In genomic region chr1:167123551-167123950, GRCm38 (mm10) we compare ENCODE assay signal across 19 mouse cellular contexts.
DNase-seq lines count a peak whose midpoint lies in the region; ATAC-seq and TF ChIP-seq lines count a peak whose summit lies in the region.
"Had no signal": no experiment of that assay in that cellular context is flagged by ENCODE, and none has a peak within 500 bp of the region (broad histone marks: within the 10 kb centered on the region; RNA-seq: fewer than 3 reads in every experiment).

No protein-coding gene starts in this region.

- H3K4me2 ChIP-seq in myocyte (ENCODE audit: low read depth) = no peak overlapping the region
- no peak overlapping the region for H3K4me2 ChIP-seq in forebrain, embryonic 15.5 days (replicated peaks)
- H3K4me2 ChIP-seq: embryonic facial prominence, embryonic 13.5 days; heart, embryonic 12.5 days; limb, embryonic 15.5 days; neural tube, embryonic 12.5 days had no signal

- no peaks in the 10 kb centered on the region for H3K4me1 ChIP-seq in embryonic facial prominence, embryonic 10.5 days
- H3K4me1 ChIP-seq in forebrain, embryonic 15.5 days = peaks cover 13% of the 10 kb centered on the region
- H3K4me1 ChIP-seq: embryonic facial prominence, embryonic 13.5 days; heart, embryonic 12.5 days; limb, embryonic 15.5 days; neural tube, embryonic 12.5 days had no signal

- no peak for TF ChIP-seq POLR2A in myocyte (IDR thresholded peaks at IDR 0.05; ENCODE audit: insufficient read length, low read depth)

- DNase-seq in adrenal gland, postnatal 36 days = peak; percentile 20 to 45
- DNase-seq in adrenal gland, adult 2 months = no peak
- peak; percentile 8 for DNase-seq in thymus, postnatal 4 days
- no peak for DNase-seq in thymus, postnatal 25 days
- peak; percentile 51 for DNase-seq in embryonic facial prominence, embryonic 10.5 days (ENCODE audit: low spot score)
- DNase-seq: cerebellum, adult 9-11 months; gastrocnemius, postnatal 25 days; kidney, adult 11 months; lung, postnatal 14 days; right cerebral cortex, postnatal 14 days had no signal

- H3ac ChIP-seq in myocyte (ENCODE audit: control insufficient read depth, insufficient read length) = no peak overlapping the region

- no peak overlapping the region for H3K9ac ChIP-seq in forebrain, embryonic 15.5 days (replicated peaks)
- H3K9ac ChIP-seq: embryonic facial prominence, embryonic 13.5 days; heart, embryonic 12.5 days; limb, embryonic 15.5 days; neural tube, embryonic 12.5 days had no signal

- H3K79me2 ChIP-seq in myocyte (ENCODE audit: control insufficient read depth, insufficient read depth) = no peaks in the 10 kb centered on the region

- H3K27me3 ChIP-seq in embryonic facial prominence, embryonic 10.5 days (replicated peaks; ENCODE audit: low read depth, poor library complexity, severe bottlenecking) = no peaks in the 10 kb centered on the region
- no peaks in the 10 kb centered on the region for H3K27me3 ChIP-seq in myocyte (ENCODE audit: control insufficient read depth, insufficient read depth, insufficient read length)
- no peaks in the 10 kb centered on the region for H3K27me3 ChIP-seq in forebrain, embryonic 15.5 days
- H3K27me3 ChIP-seq: embryonic facial prominence, embryonic 13.5 days; heart, embryonic 12.5 days; limb, embryonic 15.5 days; neural tube, embryonic 12.5 days had no signal

- no peak for ATAC-seq in forebrain, embryonic 15.5 days (replicated peaks)
- ATAC-seq in granulocyte monocyte progenitor cell, adult 5-6 weeks (replicated peaks; ENCODE audit: poor library complexity, severe bottlenecking) = no peak
- ATAC-seq: hindbrain, postnatal 0 days had no signal

- H3K27ac ChIP-seq in embryonic facial prominence, embryonic 10.5 days (replicated peaks) = no peak overlapping the region
- no peak overlapping the region for H3K27ac ChIP-seq in forebrain, embryonic 15.5 days (replicated peaks)
- H3K27ac ChIP-seq: embryonic facial prominence, embryonic 13.5 days; hindbrain, postnatal 0 days; left cerebral cortex, adult 2 months; limb, embryonic 15.5 days; neural tube, embryonic 12.5 days had no signal

- no peaks in the 10 kb centered on the region for H3K36me3 ChIP-seq in embryonic facial prominence, embryonic 10.5 days (replicated peaks)
- no peaks in the 10 kb centered on the region for H3K36me3 ChIP-seq in myocyte (ENCODE audit: control insufficient read depth, insufficient read depth)
- no peaks in the 10 kb centered on the region for H3K36me3 ChIP-seq in forebrain, embryonic 15.5 days
- H3K36me3 ChIP-seq: embryonic facial prominence, embryonic 13.5 days; heart, embryonic 12.5 days; limb, embryonic 15.5 days; neural tube, embryonic 12.5 days had no signal

- H3K9me3 ChIP-seq in embryonic facial prominence, embryonic 10.5 days = no peaks in the 10 kb centered on the region
- H3K9me3 ChIP-seq in forebrain, embryonic 15.5 days = no peaks in the 10 kb centered on the region
- H3K9me3 ChIP-seq: embryonic facial prominence, embryonic 13.5 days; heart, embryonic 12.5 days; limb, embryonic 15.5 days; neural tube, embryonic 12.5 days had no signal

- H3K4me3 ChIP-seq in embryonic facial prominence, embryonic 10.5 days = no peak overlapping the region
- no peak overlapping the region for H3K4me3 ChIP-seq in myocyte
- H3K4me3 ChIP-seq in forebrain, embryonic 15.5 days = no peak overlapping the region
- H3K4me3 ChIP-seq: embryonic facial prominence, embryonic 13.5 days; heart, embryonic 12.5 days; left cerebral cortex, adult 2 months; limb, embryonic 15.5 days; neural tube, embryonic 12.5 days had no signal

TF ChIP-seq in myocyte, 11 proteins besides CTCF, POLR2A, EP300 and RAD21:
- no peak for TF ChIP-seq E2F4 (IDR thresholded peaks at IDR 0.05; ENCODE audit: insufficient read depth)
- TF ChIP-seq REST (IDR thresholded peaks at IDR 0.05; ENCODE audit: insufficient read depth, insufficient read length) = peak; percentile 70
TF ChIP-seq in myocyte: peak in this region for 1.

Comparison
In these comparisons a context has a peak if more than half of its experiments do, and no peak if none do; other contexts are left out.
1. DNase-seq: peak in adrenal gland, postnatal 36 days (2 of 2), thymus, postnatal 4 days (single experiment) and embryonic facial prominence, embryonic 10.5 days (single experiment); none in adrenal gland, adult 2 months (single experiment) and thymus, postnatal 25 days (single experiment).